Mouse (Mus musculus): ENCODE measurements around the gene Tchhl1.

Tchhl1 gene

DNA sequence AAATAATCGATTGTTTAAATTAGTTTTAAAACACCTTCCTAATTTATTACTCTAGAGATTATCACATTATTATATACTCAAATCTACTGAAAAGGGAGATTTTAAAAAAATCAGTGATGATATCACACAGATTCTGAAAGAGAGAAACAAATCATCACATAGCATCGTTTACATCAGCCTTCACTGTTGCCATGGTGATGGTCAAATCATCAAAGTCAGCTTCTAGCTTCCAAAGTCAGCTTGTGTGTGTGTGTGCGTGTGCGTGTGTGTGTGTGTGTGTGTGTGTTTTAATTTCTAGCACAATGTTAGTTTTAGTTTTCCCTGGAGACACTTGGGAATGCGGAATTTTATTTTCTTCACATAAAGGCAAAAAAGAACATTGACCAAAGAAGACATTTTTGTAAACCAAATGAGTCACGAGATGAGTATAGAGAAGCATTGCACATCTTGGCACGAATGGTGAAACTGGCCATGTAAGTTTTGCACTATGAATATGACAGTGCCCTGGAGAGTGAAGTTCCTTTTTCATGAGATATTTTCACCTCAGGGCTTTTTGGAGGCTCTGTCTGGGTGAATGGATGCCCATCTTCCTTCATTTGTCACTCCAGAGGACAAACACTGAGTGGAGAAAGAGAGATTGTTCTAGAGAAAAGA, 36.1 kb downstream of the Tchhl1 start:
- no peak for DNase-seq (ENCODE audit: low spot score in 2 of 2)

GRCm38 (mm10) chr3:93505960-93506863, 37.7 kb downstream of the Tchhl1 start:
- DNase-seq (ENCODE audit: low spot score in 2 of 2) = peak in 1 of 2 experiments; percentile 11

DNA sequence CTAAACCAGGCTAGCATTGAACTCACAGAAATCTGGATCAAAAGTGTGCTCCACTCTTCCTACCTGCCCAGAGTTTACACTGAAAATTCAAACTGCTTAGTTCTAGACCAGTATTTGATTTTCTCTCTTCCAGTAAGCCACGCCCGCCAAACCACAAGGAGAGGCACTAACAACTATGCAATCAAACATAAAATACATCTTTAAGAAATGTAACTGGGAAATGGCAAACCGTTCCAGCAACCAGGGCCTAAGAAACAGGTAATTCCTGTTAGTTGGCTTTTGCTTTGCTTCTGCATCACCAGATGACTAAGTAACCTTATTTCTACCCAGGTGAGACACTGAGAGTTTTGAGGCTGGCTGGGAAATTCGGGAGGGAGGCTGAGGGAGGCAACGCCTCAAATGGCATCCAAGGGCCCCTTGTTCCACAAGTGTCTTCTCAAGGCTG, 38.3 kb downstream of the Tchhl1 start:
- no peak for DNase-seq (ENCODE audit: low spot score in 2 of 2)

DNA sequence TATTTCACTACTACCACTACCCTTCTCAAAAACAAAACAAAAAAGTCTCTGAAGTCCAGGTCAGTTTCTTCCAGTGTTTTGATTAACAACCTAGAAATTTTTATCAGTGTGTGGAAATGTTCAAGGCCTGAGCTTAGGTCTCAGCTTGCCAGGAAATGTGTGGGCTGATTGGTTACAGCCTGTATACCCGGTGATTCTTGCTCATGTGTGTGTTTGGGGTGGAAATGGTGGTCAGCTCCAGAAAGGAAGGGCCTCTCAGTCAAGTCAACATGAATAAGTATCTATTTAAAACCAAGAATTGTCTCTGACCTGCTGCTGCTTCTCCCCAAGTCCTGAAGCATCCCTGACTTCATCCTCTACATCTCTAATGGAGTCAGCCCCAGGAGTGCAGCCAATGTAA, 40.7 kb downstream of the Tchhl1 start:
- DNase-seq (ENCODE audit: low spot score in 2 of 2) = no peak

- DNase-seq (ENCODE audit: low spot score in 2 of 2) = no peak
These were observed 42.5 kb downstream of the Tchhl1 start for GRCm38 (mm10) chr3:93511036-93511435.

DNA sequence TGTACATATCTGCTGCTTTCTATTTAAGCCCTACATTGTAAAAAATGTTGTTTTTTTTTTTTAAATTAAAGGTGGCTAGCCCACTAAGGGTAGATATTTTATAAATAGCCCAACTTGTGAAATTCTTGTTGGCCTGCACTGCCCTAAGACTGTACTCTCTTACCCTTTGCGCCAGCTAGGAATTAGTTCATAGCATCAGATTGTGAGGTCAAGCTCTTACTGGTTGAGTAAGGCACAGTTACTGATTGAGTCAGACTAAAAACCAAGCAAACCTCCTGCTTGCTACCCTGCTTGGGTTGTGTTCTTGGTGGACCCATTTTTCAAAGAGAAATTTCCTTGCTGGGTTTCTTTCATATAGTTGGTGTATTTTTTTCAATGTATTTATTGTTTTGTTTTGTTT, 43.2 kb downstream of the Tchhl1 start:
- no peak for DNase-seq (ENCODE audit: low spot score in 2 of 2)

DNA sequence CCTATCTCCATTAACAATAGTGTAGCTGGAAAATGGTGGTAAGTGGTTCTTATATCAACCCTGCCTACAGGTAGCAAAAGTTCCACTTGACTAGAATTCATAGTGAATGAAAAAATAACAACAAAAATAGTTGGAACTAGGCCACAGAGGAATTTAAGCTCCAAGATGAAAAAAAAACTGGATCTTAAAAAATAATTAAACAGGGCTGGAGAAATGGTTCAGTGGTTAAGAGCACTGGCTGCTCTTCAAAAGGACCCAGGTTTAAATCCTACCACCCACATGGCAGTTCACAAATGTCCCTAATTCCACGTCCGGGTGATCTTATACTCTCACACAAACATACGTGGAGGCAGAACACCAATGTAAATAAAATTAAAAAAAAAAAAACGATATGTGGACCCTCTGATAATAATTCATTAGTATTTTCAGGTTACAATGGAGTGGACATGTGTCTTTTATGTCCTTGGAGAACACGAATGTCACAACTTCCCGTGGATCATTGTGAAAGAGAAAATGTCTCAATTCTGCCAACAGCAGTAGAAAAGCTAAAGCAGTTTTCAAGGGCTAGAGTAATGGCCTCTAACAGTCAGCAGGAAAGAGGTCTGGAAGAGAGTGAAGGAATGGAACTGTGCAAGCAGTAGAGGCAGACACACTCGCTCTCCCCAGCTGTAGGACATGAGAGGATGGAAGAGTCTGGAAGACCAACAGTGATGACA, 44.0 kb downstream of the Tchhl1 start:
- DNase-seq (ENCODE audit: low spot score in 2 of 2) = no peak

DNA sequence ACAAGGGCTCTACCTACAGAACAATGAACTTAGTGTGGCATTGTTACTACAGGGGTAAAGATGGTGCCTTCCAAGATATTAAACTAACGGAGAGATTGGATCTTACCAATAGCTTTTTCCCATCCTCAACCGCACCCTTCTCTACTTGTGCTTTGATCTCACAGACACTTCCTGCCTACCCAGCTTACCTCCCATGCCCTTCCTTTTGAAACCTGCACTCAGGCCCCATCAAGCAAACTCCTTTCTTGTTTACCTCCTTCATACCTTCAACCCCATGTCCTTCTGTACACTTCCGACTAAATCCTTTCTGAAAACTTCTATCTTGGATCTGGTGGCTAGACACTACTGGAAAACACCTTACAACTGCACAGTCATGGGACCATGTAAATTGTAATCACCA, 46.1 kb downstream of the Tchhl1 start:
- DNase-seq (ENCODE audit: low spot score in 2 of 2) = no peak

GRCm38 (mm10) chr3:93517343-93517742, 48.8 kb downstream of the Tchhl1 start:
- DNase-seq (ENCODE audit: low spot score in 2 of 2) = no peak

- no peak for DNase-seq (ENCODE audit: low spot score in 2 of 2)
These were observed 51.3 kb downstream of the Tchhl1 start for GRCm38 (mm10) chr3:93519856-93520329.

DNA sequence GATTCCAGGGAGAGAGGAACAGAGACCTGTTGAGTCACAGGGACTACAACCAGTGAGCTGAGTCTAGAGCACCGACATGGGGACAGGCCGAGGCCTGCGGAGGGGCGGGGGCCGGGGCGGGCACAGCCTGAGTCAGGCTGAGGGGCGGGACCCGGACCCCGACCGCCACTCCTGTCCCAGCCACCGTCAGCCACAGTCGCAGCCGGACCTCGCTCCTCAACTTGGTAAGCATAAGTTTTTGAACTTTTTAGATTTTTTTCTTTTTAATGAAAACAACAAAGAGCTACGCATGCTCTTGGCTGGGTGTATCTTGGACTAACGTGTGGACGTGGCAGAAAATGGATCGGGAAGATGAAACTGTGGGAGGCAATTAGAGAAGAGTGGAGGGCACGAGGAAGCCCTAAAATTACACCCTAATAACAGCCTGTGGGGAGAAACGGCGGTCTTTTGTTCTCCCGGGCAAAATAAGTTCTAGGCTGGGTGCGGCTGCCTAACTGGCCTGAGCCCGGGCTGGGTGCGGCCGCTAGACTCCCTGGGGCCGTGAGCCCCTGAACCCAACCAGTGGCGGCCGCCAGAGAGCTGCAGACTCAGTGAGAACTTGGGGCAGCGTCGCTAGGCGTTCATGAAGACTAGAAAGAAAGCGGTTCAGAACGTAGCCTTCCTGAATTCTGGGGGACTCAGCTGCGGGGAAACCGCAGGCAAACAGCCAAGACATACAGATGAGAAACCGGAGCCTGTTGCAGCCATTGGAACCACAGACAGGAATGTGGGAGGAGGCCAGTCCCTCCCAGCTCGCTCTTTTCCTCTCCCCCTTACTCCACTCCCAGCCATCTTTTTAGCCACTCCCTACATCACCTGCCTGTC, 52.0 kb downstream of the Tchhl1 start, which contains the start of gene S100a11:
S100a11 (plus strand) TSS at position 159 of the 864 bp plus-strand sequence.
- DNase-seq (ENCODE audit: low spot score in 2 of 2) = peak; percentile 4 to 9

Data from frontal cortex, postnatal 10 days (tissue).